Mouse (Mus musculus) left cerebral cortex, postnatal 14 days (tissue): ENCODE measurements at regions not wholly inside any gene's neighbourhood (a gene's known extent, or its start where the extent isn't known, plus 50 kb on each side); places are given as distances from the start of the nearest gene placed in this dataset.

Experiments used
- DNase-seq, 2 experiments: peaks; one replicate each; pipeline ENCODE4 v3.0.0; 2021 to 2022; ENCODE audit warnings: low spot score in 2 of 2, mixed read lengths in 1 of 2
- intact Hi-C: fragments of 180-260 bp; cut with DNase I; formaldehyde crosslinking; loops from one replicate; pipeline ENCODE4 v1.15.1; 2025

DNA sequence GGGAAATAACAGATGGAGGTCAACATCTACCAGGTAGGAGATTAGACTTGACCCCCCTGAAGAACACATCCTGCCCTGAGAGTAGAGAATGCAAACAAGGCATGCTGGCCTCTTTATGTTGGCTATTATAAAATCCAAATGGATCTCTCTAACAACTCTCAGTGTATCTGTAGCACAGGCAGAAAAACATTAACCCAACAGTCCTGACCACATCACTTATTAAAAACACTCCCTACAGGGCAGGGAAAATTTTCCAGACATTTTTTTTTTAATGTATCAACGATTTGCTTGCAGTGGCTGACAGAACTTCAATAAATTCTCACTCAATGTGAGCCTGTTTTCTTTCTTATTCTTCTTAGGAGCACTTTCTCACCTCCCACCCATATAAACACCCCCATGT, 511.4 kb downstream of the Cdk5rap2 start:
- intact Hi-C loops = no loop called here
- no peak for DNase-seq

GRCm38 (mm10) chr4:69896111-69896510, 514.1 kb downstream of the Cdk5rap2 start:
- intact Hi-C loops = no loop called here
- no peak for DNase-seq

DNA sequence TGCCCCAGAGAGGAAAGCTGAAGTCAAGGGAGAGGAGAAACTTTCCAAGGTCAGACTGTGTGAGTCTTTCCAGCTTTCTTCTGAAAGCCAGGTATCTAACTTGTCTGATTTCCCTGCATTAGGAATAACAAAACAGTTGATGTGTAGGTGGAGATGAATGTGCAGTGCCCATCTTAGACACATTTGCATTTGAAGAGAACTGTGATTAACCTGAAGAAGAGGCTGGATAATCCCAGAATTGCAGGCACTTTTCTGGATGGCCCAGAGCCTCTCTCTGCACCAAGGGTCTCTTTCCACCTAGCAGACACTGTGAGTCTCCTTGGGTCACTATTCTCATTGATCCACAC, 517.4 kb downstream of the Cdk5rap2 start:
- intact Hi-C loops = no loop called here

GRCm38 (mm10) chr4:69891898-69892828, 518.1 kb downstream of the Cdk5rap2 start:
- DNase-seq = no peak
- intact Hi-C loops = no loop called here

More for the DNA sequence above, 517.4 kb downstream of the Cdk5rap2 start:
- DNase-seq = no peak

DNA sequence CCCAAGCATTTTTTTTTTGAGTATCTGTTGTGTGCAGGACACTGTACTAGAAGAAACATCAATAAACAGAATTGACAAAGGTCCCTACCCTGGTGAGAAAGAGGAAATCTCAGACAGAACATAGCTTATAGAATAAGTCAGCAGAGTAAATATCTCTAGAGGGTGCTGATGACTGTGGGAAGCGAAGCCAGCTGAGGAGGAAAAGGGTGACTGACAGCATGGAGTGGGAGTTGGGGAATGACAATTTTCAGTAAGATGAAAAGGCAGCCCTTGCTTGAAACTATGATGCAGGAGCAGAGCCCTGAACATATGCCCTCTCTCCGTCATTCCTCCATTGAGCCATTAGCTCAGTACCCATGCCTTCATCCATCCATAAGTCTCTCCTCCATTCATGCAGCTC, 519.6 kb downstream of the Cdk5rap2 start:
- intact Hi-C loops = no loop called here
- DNase-seq = peak in 1 of 2 experiments; percentile 14

DNA sequence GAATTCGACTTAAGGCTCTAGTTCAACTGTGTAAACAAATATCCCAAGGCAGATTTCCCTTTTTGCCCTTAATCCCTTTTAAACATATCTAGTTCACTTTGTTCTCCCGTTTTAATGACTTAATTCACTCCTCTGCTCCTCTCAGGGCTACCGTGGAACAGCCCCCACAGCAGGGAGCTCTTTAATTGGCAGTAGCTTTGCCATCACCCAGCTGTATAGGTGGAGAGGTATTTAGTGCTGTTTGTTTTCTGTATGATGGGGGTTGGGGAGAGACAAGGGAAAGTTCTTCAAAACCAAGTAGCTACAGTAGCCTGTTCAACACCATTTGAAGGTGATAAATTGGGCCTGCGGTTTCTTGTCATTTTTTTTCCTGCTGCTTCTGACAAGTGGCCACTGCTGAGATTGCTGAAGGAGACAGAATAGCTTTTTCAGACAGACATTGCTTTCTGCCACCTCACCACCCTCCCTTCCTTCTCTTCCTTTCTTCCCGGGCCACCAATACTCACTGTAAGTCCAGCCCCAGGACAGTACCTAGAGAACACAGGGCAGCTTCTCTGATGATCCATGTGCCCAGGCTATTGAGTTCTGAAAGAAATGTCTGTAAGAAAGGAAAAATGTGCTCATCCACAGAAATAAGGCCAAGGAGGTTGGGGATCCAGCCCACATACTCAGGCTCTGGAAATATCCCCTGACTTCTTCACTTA, 520.2 kb downstream of the Cdk5rap2 start:
- intact Hi-C loops = no loop called here
- DNase-seq = no peak

GRCm38 (mm10) chr4:69876734-69877133, 533.5 kb downstream of the Cdk5rap2 start:
- no peak for DNase-seq
- intact Hi-C loops = no loop called here

- no peak for DNase-seq
- intact Hi-C loops = no loop called here
These were observed 539.6 kb downstream of the Cdk5rap2 start for GRCm38 (mm10) chr4:69870638-69871037.

DNA sequence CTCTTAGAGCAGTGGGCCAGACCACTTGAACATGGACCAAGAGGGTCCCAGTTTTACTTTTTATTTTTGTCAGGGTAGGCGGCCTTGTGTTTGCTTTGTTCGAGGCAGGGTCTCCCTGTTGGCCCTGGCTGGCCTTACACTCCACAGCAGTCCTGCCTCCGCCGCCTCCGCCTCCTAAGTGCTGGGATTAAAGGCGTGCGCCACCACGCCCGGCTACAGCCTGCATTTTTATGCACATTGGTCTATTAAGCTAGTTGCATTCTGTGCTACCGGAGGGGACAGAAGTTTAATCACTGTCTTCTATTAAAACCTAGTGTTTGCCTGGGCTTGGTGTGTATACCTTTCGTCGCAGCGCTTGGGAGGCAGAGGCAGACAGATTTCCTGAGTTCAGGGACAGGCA, 555.2 kb downstream of the Cdk5rap2 start:
- DNase-seq = no peak
- intact Hi-C loops = no loop called here

DNA sequence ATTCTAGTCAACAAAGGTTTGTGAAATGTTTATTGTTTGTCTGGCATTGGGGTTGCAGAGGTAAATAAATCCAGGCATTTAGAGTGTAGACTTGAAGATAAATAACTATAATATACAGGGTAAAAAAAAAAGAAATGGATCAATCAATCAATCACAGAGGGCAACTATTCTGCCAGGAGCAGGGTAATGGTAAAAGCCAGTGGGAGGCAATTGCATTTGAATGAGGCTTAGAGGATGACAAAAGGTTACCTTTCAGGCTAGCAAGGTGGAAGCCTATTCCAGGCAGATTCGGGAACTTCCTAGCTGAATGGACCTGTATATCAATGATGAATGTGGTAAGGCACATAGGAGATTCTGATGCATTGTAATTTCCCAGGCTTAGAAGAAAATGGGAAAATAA, 557.6 kb downstream of the Cdk5rap2 start:
- intact Hi-C loops = no loop called here
- DNase-seq = no peak

DNA sequence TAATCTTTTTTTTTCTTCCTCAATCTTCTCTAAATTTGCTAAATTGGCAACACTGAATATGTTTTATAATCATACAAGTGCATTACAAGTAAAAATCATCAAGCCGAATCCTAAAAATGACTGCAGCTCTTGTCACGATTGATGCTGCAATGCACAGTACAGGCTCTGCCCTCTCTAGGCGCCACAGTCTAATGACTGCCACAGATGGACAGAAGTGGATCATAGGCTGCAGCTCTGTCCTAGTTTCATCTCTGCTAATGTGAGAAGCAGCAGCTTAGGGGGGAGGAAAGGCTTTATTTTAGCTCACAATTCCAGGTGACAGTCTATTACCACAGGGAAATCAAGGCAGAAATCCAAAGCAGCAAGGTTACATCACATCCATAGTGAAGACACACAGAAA, 560.8 kb downstream of the Cdk5rap2 start:
- DNase-seq = peak; percentile 6 to 22
- intact Hi-C loops = no loop called here

GRCm38 (mm10) chr4:69839868-69840267, 570.4 kb downstream of the Cdk5rap2 start:
- intact Hi-C loops = no loop called here
- no peak for DNase-seq

DNA sequence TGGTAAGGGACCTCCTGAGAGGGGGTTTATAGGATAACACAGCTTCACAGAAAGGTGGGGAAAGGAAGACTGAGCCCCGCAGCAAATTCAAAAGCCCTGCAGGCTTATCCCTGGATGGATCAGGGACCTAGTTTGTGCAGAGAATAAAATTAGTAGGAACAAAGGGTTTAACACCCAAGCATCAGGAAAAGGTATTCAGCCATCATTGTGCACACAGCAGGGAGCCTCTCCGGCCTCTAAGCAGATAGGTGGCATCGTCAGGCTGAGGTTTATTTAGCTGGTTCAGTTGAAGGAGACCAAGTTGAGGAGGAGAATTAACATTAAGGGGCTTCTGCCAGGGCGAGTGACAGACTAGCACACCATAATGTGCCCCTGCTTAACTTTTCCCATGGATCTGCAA, 571.3 kb downstream of the Cdk5rap2 start:
- intact Hi-C loops = no loop called here
- DNase-seq = no peak

- intact Hi-C loops = no loop called here
- DNase-seq = no peak
These were observed 585.4 kb downstream of the Cdk5rap2 start for GRCm38 (mm10) chr4:69824903-69825268.

DNA sequence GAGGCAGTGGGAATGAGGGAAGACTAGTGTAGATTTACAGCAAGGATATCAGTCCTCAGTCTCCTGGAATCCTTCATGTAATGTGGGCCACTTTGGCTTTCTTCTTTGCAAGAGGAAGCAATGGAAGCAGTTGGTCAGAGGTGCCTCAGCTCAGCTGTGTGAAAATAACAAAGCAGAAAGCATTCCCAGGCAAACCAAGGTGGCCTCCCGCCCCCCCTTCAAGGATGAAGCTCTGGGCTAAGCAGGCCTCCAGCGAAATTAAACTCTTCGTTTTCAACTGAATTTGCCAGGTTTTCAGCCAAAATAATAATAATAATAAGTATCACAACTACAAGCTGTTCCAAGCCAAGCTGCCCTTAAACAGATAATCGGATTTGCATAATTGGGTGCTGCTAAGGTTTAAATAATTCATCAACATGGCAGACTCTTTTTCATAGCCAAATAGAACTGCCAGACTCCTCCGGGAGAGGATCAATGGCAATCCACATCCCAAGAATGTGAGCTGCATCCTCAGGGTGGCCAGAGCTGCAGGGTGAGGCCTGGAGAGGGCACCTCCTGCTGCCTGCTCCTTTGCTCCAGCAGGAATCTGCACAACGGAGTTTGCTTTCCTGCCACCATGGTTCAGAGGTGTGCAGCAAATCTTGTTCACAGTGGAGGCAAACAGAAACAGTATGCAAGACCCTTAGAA, 585.9 kb downstream of the Cdk5rap2 start:
- intact Hi-C loops = no loop called here
- no peak for DNase-seq

DNA sequence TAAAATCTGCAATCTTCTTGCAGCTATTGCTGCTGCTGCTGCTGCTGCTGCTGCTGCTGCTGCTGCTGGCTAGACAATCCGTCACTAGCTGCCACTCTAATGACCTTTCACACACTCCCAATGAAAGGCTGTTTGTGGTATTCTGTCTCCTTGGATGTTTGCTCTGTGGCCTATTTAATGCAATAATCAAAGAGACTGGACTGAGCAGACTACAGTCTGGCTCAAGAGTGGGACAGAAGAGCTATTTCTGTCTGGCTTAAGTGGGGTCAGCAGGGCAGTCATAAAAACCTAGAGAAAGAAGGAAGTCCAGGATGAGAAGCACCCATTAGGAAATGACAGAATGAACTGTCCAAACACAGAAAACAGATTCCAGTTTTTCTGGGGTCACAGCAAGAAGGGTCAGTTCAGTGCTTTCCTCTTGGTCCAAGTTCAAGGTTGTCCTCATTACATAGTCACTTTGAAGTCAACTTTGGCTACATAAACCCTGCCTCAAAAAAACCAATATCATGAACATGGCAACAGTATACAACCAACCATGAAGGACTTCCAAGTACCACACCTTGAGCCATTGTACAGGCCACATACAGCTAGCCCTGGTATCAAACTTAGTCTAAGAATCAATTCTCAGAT, 586.8 kb downstream of the Cdk5rap2 start:
- no peak for DNase-seq
- intact Hi-C loops = no loop called here

GRCm38 (mm10) chr4:69818885-69819284, 591.4 kb downstream of the Cdk5rap2 start:
- DNase-seq = no peak
- intact Hi-C loops = no loop called here

DNA sequence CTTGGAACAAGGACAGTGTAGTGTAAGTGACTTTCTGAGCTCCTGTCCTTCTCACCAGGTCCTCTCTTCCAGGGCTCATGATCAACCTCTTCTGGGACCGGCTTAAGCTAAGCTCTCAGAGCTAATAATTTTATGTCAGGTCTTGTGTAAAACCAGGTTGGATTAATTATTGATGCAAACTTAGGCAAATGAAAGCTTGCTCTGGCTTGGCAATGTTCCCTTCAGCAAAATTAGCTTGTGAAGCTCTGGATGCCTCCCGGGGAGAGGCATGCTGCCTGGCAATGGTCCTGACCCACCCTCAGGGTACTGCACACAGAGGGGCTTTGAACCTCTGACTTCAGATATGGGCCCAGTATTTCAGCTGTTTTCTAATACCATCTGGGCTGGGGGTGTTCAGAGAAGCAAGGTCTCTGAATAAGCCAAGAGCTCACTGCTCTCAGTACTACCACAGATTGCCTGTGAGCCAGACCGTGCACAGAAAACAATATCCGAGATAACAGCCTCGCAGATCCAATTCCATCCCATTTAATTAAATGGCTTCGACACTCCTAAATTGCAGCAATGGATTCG, 624.7 kb downstream of the Cdk5rap2 start:
- intact Hi-C loops = no loop called here
- DNase-seq = no peak

DNA sequence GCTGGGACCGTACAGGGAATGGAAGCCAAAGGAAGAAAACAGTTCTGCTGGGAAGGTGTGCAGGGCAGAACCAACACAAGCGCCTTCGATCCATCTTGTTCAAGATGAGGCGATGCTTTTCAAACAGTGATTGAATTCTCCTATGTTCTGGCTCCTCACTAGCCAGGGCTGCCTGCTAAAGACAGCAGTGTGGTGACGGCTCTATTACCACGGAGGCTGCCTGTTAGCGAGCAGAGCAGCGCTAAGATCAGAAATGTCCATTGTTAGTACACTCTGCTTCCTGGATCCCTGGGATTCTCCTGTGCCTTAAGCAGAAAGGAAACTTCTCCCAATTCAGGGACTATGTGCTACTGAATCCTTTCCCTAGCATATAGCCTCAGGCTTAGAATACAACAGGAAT, 629.0 kb downstream of the Cdk5rap2 start:
- intact Hi-C loops = no loop called here
- no peak for DNase-seq

DNA sequence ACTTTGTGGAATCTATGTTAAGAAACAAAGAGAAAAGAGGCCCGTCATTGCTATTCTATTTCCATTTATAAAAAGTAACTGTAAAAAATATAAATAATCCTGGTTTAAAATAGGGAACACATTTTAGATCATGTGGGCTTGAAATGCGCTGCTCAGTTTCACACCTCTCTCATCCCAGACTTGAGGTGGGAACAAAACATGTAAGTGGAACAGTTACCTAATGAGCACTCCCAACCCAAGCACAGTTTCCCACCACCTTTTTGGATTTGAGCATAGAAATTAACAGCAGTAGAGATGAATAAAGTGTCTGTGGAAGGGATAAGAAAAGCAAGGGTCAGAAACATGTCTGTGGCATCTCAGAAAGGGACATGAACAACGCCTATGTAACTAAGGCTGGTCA, 648.4 kb downstream of the Cdk5rap2 start:
- peak in 1 of 2 experiments; percentile 77 for DNase-seq
- intact Hi-C loops = no loop called here
